36 mouse cellular contexts compared by ENCODE assay signal in genomic region chr9:52212416-52212815, GRCm38 (mm10).
"Had no signal": no experiment of that assay in that cellular context is flagged by ENCODE, and none has a peak within 500 bp of the region (broad histone marks: within the 10 kb centered on the region; RNA-seq: fewer than 3 reads in every experiment).

No protein-coding gene starts in this region.

- ATAC-seq: hindbrain, embryonic 16.5 days; hindbrain, postnatal 0 days; inflammation-experienced regulatory T-cells, adult 6 months; intestine, embryonic 15.5 days; intestine, embryonic 16.5 days; intestine, postnatal 0 days had no signal

- H3K4me1 ChIP-seq: heart, embryonic 10.5 days; heart, embryonic 12.5 days; heart, embryonic 13.5 days; heart, embryonic 15.5 days; hindbrain, embryonic 10.5 days; hindbrain, embryonic 12.5 days; hindbrain, embryonic 13.5 days; hindbrain, embryonic 15.5 days; intestine, embryonic 15.5 days; kidney, embryonic 15.5 days had no signal

- H3K27me3 ChIP-seq: heart, embryonic 12.5 days; heart, embryonic 13.5 days; heart, embryonic 15.5 days; hindbrain, embryonic 12.5 days; hindbrain, embryonic 13.5 days; hindbrain, embryonic 15.5 days; intestine, embryonic 15.5 days; kidney, embryonic 15.5 days had no signal

- H3K9me3 ChIP-seq: heart, embryonic 10.5 days; heart, embryonic 12.5 days; heart, embryonic 13.5 days; heart, embryonic 15.5 days; hindbrain, embryonic 10.5 days; hindbrain, embryonic 12.5 days; hindbrain, embryonic 13.5 days; hindbrain, embryonic 15.5 days; intestine, embryonic 15.5 days; kidney, embryonic 15.5 days had no signal

- H3K4me3 ChIP-seq: heart, embryonic 10.5 days; heart, embryonic 12.5 days; heart, embryonic 13.5 days; heart, embryonic 15.5 days; hindbrain, embryonic 10.5 days; hindbrain, embryonic 12.5 days; hindbrain, embryonic 13.5 days; hindbrain, embryonic 15.5 days; intestine, embryonic 15.5 days; kidney, embryonic 15.5 days; layer of hippocampus, adult 2 months; left cerebral cortex, adult 2 months had no signal

- DNase-seq: heart, postnatal 10 days; heart, postnatal 14 days; heart, postnatal 36 days; heart, postnatal 4 days; kidney, adult 11 months; kidney, adult 18-20 months; kidney, adult 2 months; kidney, adult 8-10 months; kidney, adult 9 months; kidney, postnatal 10 days; kidney, postnatal 14 days; kidney, postnatal 25 days; kidney, postnatal 36 days; kidney, postnatal 4 days; layer of hippocampus, adult 9-11 months; layer of hippocampus, postnatal 36 days had no signal

- H3K36me3 ChIP-seq: heart, embryonic 10.5 days; heart, embryonic 12.5 days; heart, embryonic 13.5 days; heart, embryonic 15.5 days; hindbrain, embryonic 10.5 days; hindbrain, embryonic 12.5 days; hindbrain, embryonic 13.5 days; hindbrain, embryonic 15.5 days; intestine, embryonic 15.5 days; kidney, embryonic 15.5 days had no signal

- H3K27ac ChIP-seq: heart, embryonic 10.5 days; heart, embryonic 13.5 days; heart, embryonic 15.5 days; hindbrain, embryonic 10.5 days; hindbrain, embryonic 12.5 days; hindbrain, embryonic 13.5 days; hindbrain, embryonic 14.5 days; hindbrain, embryonic 15.5 days; hindbrain, postnatal 0 days; intestine, embryonic 15.5 days; kidney, embryonic 15.5 days; kidney, postnatal 0 days; layer of hippocampus, adult 2 months; left cerebral cortex, adult 2 months had no signal

- H3K9ac ChIP-seq: heart, embryonic 12.5 days; heart, embryonic 13.5 days; heart, embryonic 15.5 days; hindbrain, embryonic 12.5 days; hindbrain, embryonic 13.5 days; hindbrain, embryonic 14.5 days; hindbrain, embryonic 15.5 days; intestine, embryonic 15.5 days; kidney, embryonic 15.5 days had no signal

- H3K4me2 ChIP-seq: heart, embryonic 11.5 days; heart, embryonic 12.5 days; heart, embryonic 13.5 days; heart, embryonic 15.5 days; hindbrain, embryonic 12.5 days; hindbrain, embryonic 13.5 days; hindbrain, embryonic 14.5 days; hindbrain, embryonic 15.5 days; intestine, embryonic 15.5 days; kidney, embryonic 15.5 days had no signal
